Mouse (Mus musculus): ENCODE data around the gene Zfp558. TPM values are rescaled to one million over a fixed set of nuclear protein-coding genes. Genes with fewer than 3 reads are reported as not detected.
"Not testable (repeated sequence)": the region's sequence is repeated elsewhere in the genome, so short reads cannot be mapped to it uniquely, and the experiment has no call there.

Gene Zfp558
- total RNA-seq (2021) = 1 to 10 TPM; 2.5 to 3.6 TPM

DNA sequence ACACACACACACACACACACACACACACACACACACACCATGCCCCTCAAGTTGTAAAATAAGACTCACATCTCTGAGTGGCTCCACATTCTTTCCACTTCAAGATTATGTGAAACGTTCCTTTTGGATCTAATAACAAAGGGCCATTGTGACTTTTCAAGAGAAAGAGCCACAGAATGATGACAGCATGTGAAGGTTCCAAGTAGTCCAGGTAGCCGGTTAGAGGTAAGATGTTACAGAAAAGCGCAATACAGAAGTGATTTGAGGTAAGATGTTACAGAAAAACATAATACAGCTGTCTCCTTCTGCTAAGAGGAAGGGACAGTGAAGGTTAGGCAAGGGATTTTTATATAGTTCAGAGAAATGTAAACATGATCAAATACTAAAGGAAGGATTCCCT lies at the start of gene Zfp558, which contains the start of gene Mbd3l1:
Gene Zfp558, minus strand, starts transcription at position 101 of the 400 bp plus-strand sequence.
Gene Mbd3l1, plus strand, starts transcription at position 192 of the 400 bp plus-strand sequence.
- no peak for DNase-seq

- no peak for DNase-seq
Observed at GRCm38 (mm10) chr9:18508098-18508497, 30.0 kb upstream of the Zfp558 start.

- DNase-seq = peak; percentile 78
Observed at GRCm38 (mm10) chr9:18473324-18474128, 4.5 kb downstream of the Zfp558 start.

DNA sequence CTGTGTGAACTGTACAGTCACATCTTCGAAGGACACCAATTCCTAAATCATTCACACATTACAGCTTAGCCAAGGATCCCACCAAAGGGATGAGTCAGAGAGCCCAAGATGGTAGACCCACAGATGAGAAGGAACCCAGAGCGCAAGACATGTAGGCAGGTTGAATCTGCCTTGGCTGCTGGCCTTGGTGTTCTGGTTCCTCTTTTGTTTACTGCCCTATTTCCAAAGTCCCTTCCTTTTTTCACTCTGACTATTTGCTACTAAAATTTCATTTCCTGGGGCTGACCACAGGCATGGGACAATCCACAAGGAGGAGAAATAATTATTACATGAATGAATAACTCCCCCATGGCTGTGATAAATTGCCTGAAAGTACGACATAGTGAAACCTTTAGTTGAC lies 10.1 kb downstream of the Zfp558 start:
- DNase-seq = no peak

DNA sequence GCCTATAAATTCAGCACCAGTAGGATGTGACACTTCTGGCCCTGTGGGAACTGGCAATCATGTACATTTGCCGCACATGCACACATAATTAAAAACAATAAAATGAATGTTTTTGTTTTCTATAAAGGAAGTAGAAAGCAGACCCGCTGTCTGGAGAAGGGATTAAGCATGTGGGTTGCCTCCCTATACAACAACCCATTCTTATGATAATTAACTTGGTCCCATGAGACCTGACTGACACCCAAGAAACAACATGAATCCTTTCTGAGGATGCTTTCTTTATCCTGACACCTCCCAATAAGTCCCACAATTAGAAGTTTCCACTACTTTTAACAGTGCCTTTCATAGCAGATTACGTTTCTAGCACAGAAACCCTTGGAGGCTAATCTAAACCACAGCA lies 10.7 kb downstream of the Zfp558 start:
- no peak for DNase-seq

DNA sequence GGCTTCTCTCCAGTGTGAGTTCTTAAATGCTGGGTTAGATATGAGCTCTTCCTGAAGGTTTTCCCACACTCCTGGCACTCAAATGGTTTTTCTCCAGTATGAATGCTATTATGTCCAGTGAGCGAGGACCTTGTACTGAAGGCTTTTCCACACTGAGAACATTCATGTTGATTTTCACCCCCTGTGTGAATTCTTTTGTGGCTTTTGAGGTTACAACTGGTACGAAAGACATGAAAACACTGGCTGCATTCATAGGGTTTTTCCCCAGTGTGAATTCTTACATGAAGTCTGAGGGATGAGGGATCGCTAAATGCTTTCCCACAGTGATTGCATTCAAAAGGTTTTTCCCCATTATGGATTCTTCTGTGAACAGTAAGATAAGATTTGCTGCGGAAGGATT lies 21.5 kb downstream of the Zfp558 start:
- DNase-seq = no peak

- DNase-seq = peak; percentile 14
Observed at GRCm38 (mm10) chr9:18431687-18432086, 46.4 kb downstream of the Zfp558 start.

GRCm38 (mm10) chr9:18430354-18430753 lies 47.7 kb downstream of the Zfp558 start, which contains the start of gene Mbd3l2:
Gene Mbd3l2 (plus strand): TSS chr9:18430654.
- no peak for DNase-seq

DNA sequence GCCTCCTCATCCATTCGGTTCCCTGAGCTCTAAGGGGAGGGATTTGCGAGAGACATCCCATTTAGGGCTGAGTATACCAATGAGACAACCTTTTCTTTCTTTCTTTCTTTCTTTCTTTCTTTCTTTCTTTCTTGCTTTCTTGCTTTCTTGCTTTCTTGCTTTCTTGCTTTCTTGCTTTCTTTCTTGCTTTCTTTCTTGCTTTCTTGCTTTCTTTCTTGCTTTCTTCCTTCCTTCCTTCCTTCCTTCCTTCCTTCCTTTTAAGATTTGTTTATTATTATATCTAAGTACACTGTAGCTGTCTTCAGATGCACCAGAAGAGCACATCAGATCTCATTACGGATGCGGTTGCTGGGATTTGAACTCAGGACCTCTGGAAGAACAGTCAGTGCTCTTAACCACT lies 65.7 kb downstream of the Zfp558 start:
- DNase-seq = not testable (repeated sequence)

Small RNA genes within 50 kb of the gene (microRNA-seq; reads per million reads assigned to microRNA genes)
- gene Gm22854 = 0 reads per million in 2 experiments

Other genes with a start within 250 kb of the Zfp558 start
- gene Chordc1, start 186.1 kb downstream of the Zfp558 start, total RNA-seq (2021) = 10 to 100 TPM; 32.4 to 34.6 TPM
- 10 to 100 TPM; 10.7 to 13.3 TPM for gene Naalad2, start 75.3 kb downstream of the Zfp558 start, total RNA-seq (2021)
- not detected for gene Ubtfl1, start 73.8 kb downstream of the Zfp558 start, total RNA-seq (2021)
- gene Mbd3l2, start 47.6 kb downstream of the Zfp558 start, total RNA-seq (2021) = not detected
- not detected for gene Mbd3l1, start 91 bp upstream of the Zfp558 start, total RNA-seq (2021)
- gene Muc16, start 196.3 kb upstream of the Zfp558 start, total RNA-seq (2021) = 1 to 10 TPM; 8.8 to 8.9 TPM